Comparison of ENCODE assay signal across 29 mouse cellular contexts in genomic region chr2:112437589-112437988, GRCm38 (mm10). TPM values are rescaled to one million over a fixed set of nuclear protein-coding genes. Genes with fewer than 3 reads are reported as not detected.
DNase-seq lines count a peak whose midpoint lies in the region; ATAC-seq and TF ChIP-seq lines count a peak whose summit lies in the region.
"Had no signal": no experiment of that assay in that cellular context is flagged by ENCODE, and none has a peak within 500 bp of the region (broad histone marks: within the 10 kb centered on the region; RNA-seq: fewer than 3 reads in every experiment).

No protein-coding gene starts in this region.

- 34% methylated on average over 2 of the region's 2 CpGs for WGBS in spleen, adult 2 months

- no peaks in the 10 kb centered on the region for H3K36me3 ChIP-seq in spleen, adult 2 months (ENCODE audit: control insufficient read depth, insufficient read depth, low read length)
- no peaks in the 10 kb centered on the region for H3K36me3 ChIP-seq in splenic B cell, adult 2 months (ENCODE audit: control insufficient read depth, insufficient read depth, low read length, poor library complexity, severe bottlenecking)
- H3K36me3 ChIP-seq: embryonic facial prominence, embryonic 13.5 days; embryonic facial prominence, embryonic 15.5 days; forebrain, embryonic 10.5 days; forebrain, embryonic 12.5 days; G1E had no signal

- no peaks in the 10 kb centered on the region for H3K27me3 ChIP-seq in spleen, adult 2 months (ENCODE audit: control insufficient read depth, insufficient read depth, low read length)
- no peaks in the 10 kb centered on the region for H3K27me3 ChIP-seq in splenic B cell, adult 2 months (ENCODE audit: control insufficient read depth, insufficient read depth, low read length, poor library complexity, severe bottlenecking)
- H3K27me3 ChIP-seq: embryonic facial prominence, embryonic 13.5 days; embryonic facial prominence, embryonic 15.5 days; forebrain, embryonic 12.5 days; Patski had no signal

- H3K4me1 ChIP-seq in spleen, adult 2 months (ENCODE audit: control insufficient read depth, insufficient read depth, insufficient read length): peaks cover 2% of the 10 kb centered on the region; the same call in 1 of the 2 replicates
- H3K4me1 ChIP-seq: embryonic facial prominence, embryonic 13.5 days; embryonic facial prominence, embryonic 15.5 days; forebrain, embryonic 10.5 days; forebrain, embryonic 12.5 days had no signal

- no peak for DNase-seq in spleen, adult 2 months (ENCODE audit: low read depth in 1 of 2, low spot score in 2 of 2)
- no peak for DNase-seq in spleen, postnatal 4 days (ENCODE audit: low spot score in 2 of 2)
- peak; percentile 59 for DNase-seq in splenic B cell, adult 2 months (ENCODE audit: low read depth, low spot score)
- DNase-seq in gastrocnemius, postnatal 36 days: no peak
- DNase-seq: adrenal gland, adult 8-10 months; adrenal gland, postnatal 14 days; adrenal gland, postnatal 36 days; cerebellum, adult 11-12 months; cerebellum, adult 2 months; cerebellum, adult 9-11 months; cerebellum, postnatal 14 days; cerebellum, postnatal 36 days; embryo, embryonic 11 days had no signal

- no peak for TF ChIP-seq POLR2A in spleen, adult 2 months (IDR thresholded peaks at IDR 0.05; ENCODE audit: low read depth, low read length)

- intact Hi-C loops in gastrocnemius, postnatal 36 days (cut with DNase I): no loop called here

- H3K27ac ChIP-seq in spleen, adult 2 months (ENCODE audit: insufficient read depth, low read length): peak overlapping the region; percentile 42; the same call in 1 of the 2 replicates
- H3K27ac ChIP-seq: embryonic facial prominence, embryonic 13.5 days; embryonic facial prominence, embryonic 15.5 days; forebrain, embryonic 10.5 days; forebrain, embryonic 12.5 days had no signal

- peak; percentile 58 for ATAC-seq in granulocyte monocyte progenitor cell, adult 5-6 weeks (replicated peaks; ENCODE audit: poor library complexity, severe bottlenecking)
- no peak for ATAC-seq in megakaryocyte-erythroid progenitor cell, adult 5-6 weeks (replicated peaks; ENCODE audit: low FRiP score, low TSS enrichment, poor library complexity, severe bottlenecking)
- ATAC-seq: activated CD4-positive, CD25-positive, alpha-beta regulatory T cell, adult 4 months; forebrain, embryonic 14.5 days; forebrain, embryonic 16.5 days; Patski had no signal

- H3K4me3 ChIP-seq in spleen, adult 2 months (ENCODE audit: extremely low read depth, insufficient read depth, insufficient read length): no peak overlapping the region
- H3K4me3 ChIP-seq: embryonic facial prominence, embryonic 13.5 days; embryonic facial prominence, embryonic 15.5 days; erythroblast, embryonic 14.5 days; forebrain, embryonic 10.5 days; forebrain, embryonic 12.5 days had no signal

- no peak for TF ChIP-seq CTCF in spleen, adult 2 months (IDR thresholded peaks at IDR 0.05; ENCODE audit: extremely low read depth, insufficient read depth, insufficient read length, insufficient replicate concordance)

RNA-seq across cellular contexts. Expression of gene Emc7, which starts 17.2 kb away (rescaled TPM):
- polyA plus RNA-seq in spleen, adult 2 months (2012; rRNA removed): 2.5 and 2.9 TPM in 2 replicates
- 15.4 and 16.6 TPM in 2 replicates for total RNA-seq in granulocyte monocyte progenitor cell, adult 5-6 weeks (2014; fragmentation: Nextera tagmentation)
- total RNA-seq in granulocyte monocyte progenitor cell, adult 5-6 weeks (2017): 7.8 and 10.7 TPM in 2 replicates
- 10 to 100 TPM; 11.5 to 12.7 TPM for total RNA-seq in gastrocnemius, postnatal 36 days (2021)
- 13.8 and 14.7 TPM in 2 replicates for total RNA-seq in megakaryocyte-erythroid progenitor cell, adult 5-6 weeks (2014; fragmentation: Nextera tagmentation)
- 9.7 and 10.5 TPM in 2 replicates for total RNA-seq in megakaryocyte-erythroid progenitor cell, adult 5-6 weeks (2017)

RNA-seq across cellular contexts. Expression of gene Chrm5, which starts 43.0 kb away (rescaled TPM):
- polyA plus RNA-seq in spleen, adult 2 months (2012; rRNA removed): not detected in 2 replicates
- not detected in 2 replicates for total RNA-seq in granulocyte monocyte progenitor cell, adult 5-6 weeks (2014; fragmentation: Nextera tagmentation)
- total RNA-seq in granulocyte monocyte progenitor cell, adult 5-6 weeks (2017): not detected in 2 replicates
- not detected for total RNA-seq in gastrocnemius, postnatal 36 days (2021)
- total RNA-seq in megakaryocyte-erythroid progenitor cell, adult 5-6 weeks (2014; fragmentation: Nextera tagmentation): not detected in 2 replicates
- not detected in 2 replicates for total RNA-seq in megakaryocyte-erythroid progenitor cell, adult 5-6 weeks (2017)
- total RNA-seq: adrenal gland, adult 18-20 months; adrenal gland, adult 8-10 months; adrenal gland, postnatal 14 days; adrenal gland, postnatal 36 days; common myeloid progenitor, adult 5-6 weeks; G1E had no signal
- polyA plus RNA-seq: activated CD4-positive, CD25-positive, alpha-beta regulatory T cell, adult 4 months; C2C12; embryonic facial prominence, embryonic 11.5 days; embryonic facial prominence, embryonic 13.5 days; embryonic facial prominence, embryonic 15.5 days; erythroblast, embryonic 14.5 days; G1E; Patski had no signal

RNA-seq across cellular contexts. Expression of gene Aven, which starts 55.2 kb away (rescaled TPM):
- polyA plus RNA-seq in spleen, adult 2 months (2012; rRNA removed): 2.7 and 4.2 TPM in 2 replicates
- total RNA-seq in granulocyte monocyte progenitor cell, adult 5-6 weeks (2014; fragmentation: Nextera tagmentation): 8.5 and 25.0 TPM in 2 replicates
- total RNA-seq in granulocyte monocyte progenitor cell, adult 5-6 weeks (2017): 23.5 and 26.0 TPM in 2 replicates
- 10 to 100 TPM; 16.3 to 20.3 TPM for total RNA-seq in gastrocnemius, postnatal 36 days (2021)
- 11.9 and 27.4 TPM in 2 replicates for total RNA-seq in megakaryocyte-erythroid progenitor cell, adult 5-6 weeks (2014; fragmentation: Nextera tagmentation)
- total RNA-seq in megakaryocyte-erythroid progenitor cell, adult 5-6 weeks (2017): 48.4 and 50.6 TPM in 2 replicates

RNA-seq across cellular contexts. Expression of gene Katnbl1, which starts 58.6 kb away (rescaled TPM):
- 0.57 and 0.58 TPM in 2 replicates for polyA plus RNA-seq in spleen, adult 2 months (2012; rRNA removed)
- 18.0 and 18.1 TPM in 2 replicates for total RNA-seq in granulocyte monocyte progenitor cell, adult 5-6 weeks (2014; fragmentation: Nextera tagmentation)
- total RNA-seq in granulocyte monocyte progenitor cell, adult 5-6 weeks (2017): 16.4 and 18.1 TPM in 2 replicates
- total RNA-seq in gastrocnemius, postnatal 36 days (2021): 1 to 10 TPM; 1.9 to 3.1 TPM
- total RNA-seq in megakaryocyte-erythroid progenitor cell, adult 5-6 weeks (2014; fragmentation: Nextera tagmentation): 17.0 and 20.8 TPM in 2 replicates
- 20.1 and 27.8 TPM in 2 replicates for total RNA-seq in megakaryocyte-erythroid progenitor cell, adult 5-6 weeks (2017)
